Mouse (Mus musculus): ENCODE measurements around the gene Ramp3. TPM values are rescaled to one million over a fixed set of nuclear protein-coding genes. Genes with fewer than 3 reads are reported as not detected.

Ramp3 gene
- polyA plus RNA-seq, 1 experiment from 2014 or later: 9.3 TPM

DNA sequence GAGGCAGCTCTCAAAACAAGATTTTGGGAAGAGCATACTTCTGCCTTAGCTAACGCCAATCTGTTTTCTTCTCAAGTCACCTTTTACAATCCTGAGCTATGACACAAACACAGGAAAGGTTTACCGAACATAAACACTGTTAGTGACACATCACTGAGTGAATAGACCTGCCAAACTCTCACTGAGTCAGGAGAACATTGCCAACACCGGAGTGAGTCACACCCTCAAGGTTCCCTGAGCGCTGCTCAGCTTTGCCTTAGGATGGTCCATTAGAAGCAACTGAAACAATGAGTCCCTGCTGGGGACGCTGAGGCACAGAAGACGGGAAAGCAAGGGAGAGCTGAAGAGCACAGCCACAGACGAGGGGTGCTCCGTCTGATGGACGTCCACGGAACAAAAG is 40.0 kb downstream of the Ramp3 start:
- Histone ChIP-seq H3K9me3 (ENCODE audit: control insufficient read depth, low read length) (no peaks in the 10 kb centered on the region), H3K36me3 (ENCODE audit: control insufficient read depth, insufficient read depth, low read length) (no peaks in the 10 kb centered on the region), H3K9ac (ENCODE audit: low read length) (no peak overlapping the region), H3K4me2 (ENCODE audit: low read depth) (no peak overlapping the region), H3K27me3 (ENCODE audit: control insufficient read depth, insufficient read depth, low read length) (no peaks in the 10 kb centered on the region), H3K4me3 (ENCODE audit: low read depth, low read length) (no peak overlapping the region), H3K4me1 (ENCODE audit: control insufficient read depth, insufficient read depth, low read length) (no peaks in the 10 kb centered on the region), H3K27ac (ENCODE audit: low read depth, low read length) (no peak overlapping the region)
- DNase-seq (ENCODE audit: low spot score) (no peak), ATAC-seq (ENCODE audit: insufficient read depth, low FRiP score, low TSS enrichment) (no peak)
- 79% methylated on average over 10 of the region's 10 CpGs for WGBS

DNA sequence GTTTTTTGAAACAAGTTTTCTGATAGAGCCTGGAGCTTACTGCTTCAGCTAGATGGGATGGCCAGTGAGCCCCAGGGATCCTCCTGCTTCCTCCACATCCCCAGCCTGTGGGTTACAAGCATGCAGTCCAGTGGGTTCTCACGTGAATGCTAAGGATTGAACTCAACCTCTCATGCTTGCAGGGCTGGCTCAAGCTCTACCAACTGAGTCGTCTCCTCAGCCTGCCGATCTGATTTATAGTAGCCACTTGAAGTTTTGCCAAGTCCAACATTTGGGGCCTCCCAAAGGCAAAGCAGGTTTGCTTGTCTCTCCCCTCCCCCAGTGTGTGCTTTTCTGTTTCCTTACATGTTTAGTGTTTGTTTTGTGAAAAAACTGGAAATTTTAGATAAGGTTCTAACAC is 43.9 kb downstream of the Ramp3 start:
- DNase-seq (ENCODE audit: low spot score) (no peak), ATAC-seq (ENCODE audit: insufficient read depth, low FRiP score, low TSS enrichment) (no peak)
- Histone ChIP-seq H3K9ac (ENCODE audit: low read length) (no peak overlapping the region), H3K9me3 (ENCODE audit: control insufficient read depth, low read length) (no peaks in the 10 kb centered on the region), H3K4me2 (ENCODE audit: low read depth) (no peak overlapping the region), H3K4me3 (ENCODE audit: low read depth, low read length) (no peak overlapping the region), H3K4me1 (ENCODE audit: control insufficient read depth, insufficient read depth, low read length) (no peaks in the 10 kb centered on the region), H3K27me3 (ENCODE audit: control insufficient read depth, insufficient read depth, low read length) (no peaks in the 10 kb centered on the region), H3K36me3 (ENCODE audit: control insufficient read depth, insufficient read depth, low read length) (no peaks in the 10 kb centered on the region), H3K27ac (ENCODE audit: low read depth, low read length) (no peak overlapping the region)
- 70% methylated on average over 3 of the region's 3 CpGs for WGBS

DNA sequence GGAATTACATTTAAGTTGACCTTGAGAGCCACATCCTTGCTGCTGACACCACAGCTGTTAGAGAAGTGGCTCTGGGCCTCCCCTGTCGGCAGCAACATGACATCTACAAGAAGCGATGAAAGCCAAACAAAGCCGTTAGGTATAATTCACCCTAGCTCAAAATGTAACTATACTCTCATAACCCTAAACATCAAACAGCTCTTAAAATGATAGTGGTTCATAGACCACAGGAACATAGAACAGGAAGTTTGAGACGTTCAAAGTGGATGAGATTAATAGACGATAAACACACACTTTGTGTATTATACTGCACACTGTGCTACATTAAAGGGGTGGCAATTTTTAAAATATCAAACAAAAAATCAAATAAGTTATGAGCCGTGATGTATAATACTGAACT is 46.5 kb downstream of the Ramp3 start:
- Histone ChIP-seq H3K27ac (ENCODE audit: low read depth, low read length) (no peak overlapping the region), H3K4me3 (ENCODE audit: low read depth, low read length) (no peak overlapping the region), H3K9ac (ENCODE audit: low read length) (no peak overlapping the region), H3K36me3 (ENCODE audit: control insufficient read depth, insufficient read depth, low read length) (no peaks in the 10 kb centered on the region), H3K4me1 (ENCODE audit: control insufficient read depth, insufficient read depth, low read length) (no peaks in the 10 kb centered on the region), H3K27me3 (ENCODE audit: control insufficient read depth, insufficient read depth, low read length) (no peaks in the 10 kb centered on the region), H3K9me3 (ENCODE audit: control insufficient read depth, low read length) (no peaks in the 10 kb centered on the region), H3K4me2 (ENCODE audit: low read depth) (no peak overlapping the region)
- ATAC-seq (ENCODE audit: insufficient read depth, low FRiP score, low TSS enrichment) (no peak), DNase-seq (ENCODE audit: low spot score) (no peak)
- 89% methylated on average over 6 of the region's 6 CpGs for WGBS

DNA sequence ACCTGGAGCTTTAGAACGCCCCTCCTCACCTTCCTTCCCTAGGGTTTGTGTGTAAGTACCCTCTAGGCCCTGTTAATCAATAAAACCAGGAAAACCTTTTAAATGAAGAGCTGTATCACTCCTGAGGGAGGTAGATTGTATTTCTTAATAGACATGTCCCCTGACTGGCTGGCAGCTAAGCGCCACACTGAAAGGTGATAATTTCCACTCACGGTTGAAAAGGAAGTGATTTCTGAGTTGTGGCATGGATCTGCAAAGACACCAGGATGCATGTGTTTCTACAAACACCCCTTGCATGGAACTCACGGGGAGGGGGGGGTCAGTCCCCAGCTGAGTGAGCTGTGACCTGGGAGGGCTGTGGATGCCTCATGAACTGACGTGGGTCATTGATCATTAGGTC is 47.2 kb downstream of the Ramp3 start:
- H3K36me3 ChIP-seq (ENCODE audit: control insufficient read depth, insufficient read depth, low read length): no peaks in the 10 kb centered on the region
- H3K4me2 ChIP-seq (ENCODE audit: low read depth): no peak overlapping the region
- H3K9ac ChIP-seq (ENCODE audit: low read length): no peak overlapping the region
- no peaks in the 10 kb centered on the region for H3K9me3 ChIP-seq (ENCODE audit: control insufficient read depth, low read length)
- DNase-seq (ENCODE audit: low spot score) (no peak), ATAC-seq (ENCODE audit: insufficient read depth, low FRiP score, low TSS enrichment) (no peak)
- 75% methylated on average over 5 of the region's 5 CpGs for WGBS
- no peaks in the 10 kb centered on the region for H3K27me3 ChIP-seq (ENCODE audit: control insufficient read depth, insufficient read depth, low read length)
- no peaks in the 10 kb centered on the region for H3K4me1 ChIP-seq (ENCODE audit: control insufficient read depth, insufficient read depth, low read length)
- H3K27ac ChIP-seq (ENCODE audit: low read depth, low read length): no peak overlapping the region
- H3K4me3 ChIP-seq (ENCODE audit: low read depth, low read length): no peak overlapping the region

DNA sequence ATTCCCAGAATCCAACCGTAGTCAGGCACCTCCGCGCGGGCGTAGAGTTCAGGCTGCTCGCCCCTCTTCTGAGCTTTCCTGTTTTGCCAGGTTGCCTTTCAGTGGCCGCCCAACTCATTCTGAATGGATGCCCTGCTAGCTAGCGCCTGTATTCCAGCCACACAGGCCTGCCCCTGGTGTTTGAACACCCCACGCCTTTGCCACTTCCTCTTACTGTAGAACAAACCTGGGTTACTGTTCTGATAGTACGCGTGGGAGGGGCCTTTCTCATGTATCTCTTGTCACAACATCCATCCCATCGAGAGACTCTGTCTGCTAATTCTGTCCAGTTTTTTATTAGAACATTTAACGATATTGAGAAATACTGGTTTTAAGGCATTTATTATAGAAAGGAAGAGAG is 48.5 kb downstream of the Ramp3 start:
- WGBS: 95% methylated on average over 13 of the region's 13 CpGs
- H3K4me2 ChIP-seq (ENCODE audit: low read depth): no peak overlapping the region
- no peak overlapping the region for H3K9ac ChIP-seq (ENCODE audit: low read length)
- H3K4me3 ChIP-seq (ENCODE audit: low read depth, low read length): no peak overlapping the region
- no peaks in the 10 kb centered on the region for H3K36me3 ChIP-seq (ENCODE audit: control insufficient read depth, insufficient read depth, low read length)
- no peaks in the 10 kb centered on the region for H3K4me1 ChIP-seq (ENCODE audit: control insufficient read depth, insufficient read depth, low read length)
- DNase-seq (ENCODE audit: low spot score) (no peak), ATAC-seq (ENCODE audit: insufficient read depth, low FRiP score, low TSS enrichment) (no peak)
- no peaks in the 10 kb centered on the region for H3K27me3 ChIP-seq (ENCODE audit: control insufficient read depth, insufficient read depth, low read length)
- no peaks in the 10 kb centered on the region for H3K9me3 ChIP-seq (ENCODE audit: control insufficient read depth, low read length)
- no peak overlapping the region for H3K27ac ChIP-seq (ENCODE audit: low read depth, low read length)

DNA sequence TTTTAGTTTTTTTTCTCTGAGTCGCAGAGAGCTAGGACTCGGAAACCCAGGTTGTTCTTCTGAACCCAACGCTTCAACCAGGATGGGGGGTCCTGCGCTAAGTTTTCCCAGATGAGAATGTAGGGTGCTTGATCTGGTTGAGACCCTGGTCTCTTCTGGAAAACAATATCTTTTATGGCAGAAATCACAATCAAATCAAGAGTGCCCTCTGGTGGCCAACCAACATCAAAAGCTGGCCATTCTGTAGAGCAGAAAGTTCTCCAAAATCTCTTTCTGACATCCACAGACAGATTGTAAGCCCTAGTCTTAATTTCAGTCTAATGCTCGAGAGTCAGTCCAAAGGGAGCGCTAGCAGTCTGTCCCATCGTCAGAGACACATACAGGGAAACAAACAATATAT is 50.1 kb downstream of the Ramp3 start:
- Histone ChIP-seq H3K36me3 (ENCODE audit: control insufficient read depth, insufficient read depth, low read length) (no peaks in the 10 kb centered on the region), H3K27ac (ENCODE audit: low read depth, low read length) (no peak overlapping the region), H3K9ac (ENCODE audit: low read length) (no peak overlapping the region), H3K27me3 (ENCODE audit: control insufficient read depth, insufficient read depth, low read length) (no peaks in the 10 kb centered on the region), H3K4me2 (ENCODE audit: low read depth) (no peak overlapping the region), H3K4me1 (ENCODE audit: control insufficient read depth, insufficient read depth, low read length) (no peaks in the 10 kb centered on the region), H3K4me3 (ENCODE audit: low read depth, low read length) (no peak overlapping the region), H3K9me3 (ENCODE audit: control insufficient read depth, low read length) (no peaks in the 10 kb centered on the region)
- no peak for DNase-seq (ENCODE audit: low spot score)
- ATAC-seq (ENCODE audit: insufficient read depth, low FRiP score, low TSS enrichment): no peak
- WGBS: 98% methylated on average over 7 of the region's 7 CpGs

DNA sequence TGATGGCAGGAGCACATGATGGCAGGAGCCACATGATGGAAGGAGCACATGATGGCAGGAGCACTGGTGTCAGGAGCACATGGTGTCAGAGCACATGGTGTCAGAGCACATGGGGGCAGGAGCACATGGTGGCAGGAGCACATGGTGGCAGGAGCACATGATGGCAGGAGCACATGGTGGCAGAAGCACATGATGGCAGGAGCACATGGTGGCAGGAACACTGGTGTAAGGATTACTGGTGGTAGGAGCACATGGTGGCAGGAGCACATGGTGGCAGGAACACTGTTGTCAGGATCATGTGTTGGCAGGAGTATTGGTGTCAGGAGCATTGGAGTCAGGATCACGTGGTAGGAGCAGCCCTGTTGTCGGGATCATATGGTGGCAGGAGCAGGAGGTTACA is 52.1 kb downstream of the Ramp3 start:
- no peak overlapping the region for H3K9ac ChIP-seq (ENCODE audit: low read length)
- ATAC-seq (ENCODE audit: insufficient read depth, low FRiP score, low TSS enrichment) (no peak), DNase-seq (ENCODE audit: low spot score) (no peak)
- no peaks in the 10 kb centered on the region for H3K36me3 ChIP-seq (ENCODE audit: control insufficient read depth, insufficient read depth, low read length)
- no peaks in the 10 kb centered on the region for H3K27me3 ChIP-seq (ENCODE audit: control insufficient read depth, insufficient read depth, low read length)
- no peaks in the 10 kb centered on the region for H3K9me3 ChIP-seq (ENCODE audit: control insufficient read depth, low read length)
- no peak overlapping the region for H3K4me3 ChIP-seq (ENCODE audit: low read depth, low read length)
- WGBS: 86% methylated on average over 2 of the region's 2 CpGs
- no peak overlapping the region for H3K27ac ChIP-seq (ENCODE audit: low read depth, low read length)
- H3K4me2 ChIP-seq (ENCODE audit: low read depth): no peak overlapping the region
- no peaks in the 10 kb centered on the region for H3K4me1 ChIP-seq (ENCODE audit: control insufficient read depth, insufficient read depth, low read length)

DNA sequence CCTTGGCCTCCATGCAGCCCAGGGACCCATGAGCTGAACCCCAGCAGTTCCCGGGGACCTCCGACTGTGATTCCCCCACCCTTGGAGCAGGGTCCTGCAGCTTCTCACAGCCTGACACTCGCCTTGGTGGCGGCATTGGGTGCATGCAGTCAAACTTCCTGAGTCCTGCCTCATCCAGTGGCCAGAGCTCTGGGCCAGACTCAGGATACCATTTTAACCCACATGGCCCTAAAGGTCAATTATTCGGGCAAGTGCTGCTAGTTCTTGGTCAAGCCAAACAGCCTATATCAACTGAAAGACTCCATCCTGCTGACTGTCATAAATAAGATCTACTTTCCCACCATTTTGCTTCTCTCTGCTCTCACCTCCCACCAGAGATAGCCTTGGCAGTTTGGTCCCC is 62.4 kb downstream of the Ramp3 start:
- H3K36me3 ChIP-seq (ENCODE audit: control insufficient read depth, insufficient read depth, low read length): no peaks in the 10 kb centered on the region
- ATAC-seq (ENCODE audit: insufficient read depth, low FRiP score, low TSS enrichment): no peak
- WGBS: 88% methylated on average over 5 of the region's 5 CpGs

DNA sequence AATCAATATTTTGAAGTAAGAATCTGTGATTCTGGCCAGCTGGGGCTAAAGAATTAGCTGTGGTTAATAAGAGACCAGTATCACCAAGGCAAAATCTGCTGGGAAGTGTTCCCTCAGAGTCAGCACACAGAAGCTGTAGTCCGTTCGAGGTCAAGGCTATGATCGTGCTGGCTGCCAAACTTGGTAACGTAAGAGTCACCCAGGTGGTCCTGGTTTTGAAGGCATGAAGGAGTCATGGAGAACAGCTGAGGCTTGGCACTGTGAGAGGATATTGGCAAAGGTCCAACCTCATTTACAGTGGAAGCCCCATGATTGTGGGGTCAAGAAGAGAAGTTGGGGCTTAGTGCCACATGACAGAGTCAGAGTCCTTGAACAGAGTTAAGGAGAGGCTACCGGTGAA is 68.6 kb downstream of the Ramp3 start:
- DNase-seq (ENCODE audit: low spot score) (no peak), ATAC-seq (ENCODE audit: insufficient read depth, low FRiP score, low TSS enrichment) (no peak)
- no peak overlapping the region for H3K27ac ChIP-seq (ENCODE audit: low read depth, low read length)
- 95% methylated on average over 5 of the region's 5 CpGs for WGBS
- no peaks in the 10 kb centered on the region for H3K4me1 ChIP-seq (ENCODE audit: control insufficient read depth, insufficient read depth, low read length)
- no peaks in the 10 kb centered on the region for H3K27me3 ChIP-seq (ENCODE audit: control insufficient read depth, insufficient read depth, low read length)
- H3K9me3 ChIP-seq (ENCODE audit: control insufficient read depth, low read length): no peaks in the 10 kb centered on the region
- no peaks in the 10 kb centered on the region for H3K36me3 ChIP-seq (ENCODE audit: control insufficient read depth, insufficient read depth, low read length)
- H3K4me2 ChIP-seq (ENCODE audit: low read depth): no peak overlapping the region
- no peak overlapping the region for H3K4me3 ChIP-seq (ENCODE audit: low read depth, low read length)
- H3K9ac ChIP-seq (ENCODE audit: low read length): no peak overlapping the region

More for the DNA sequence above, 62.4 kb downstream of the Ramp3 start:
- Histone ChIP-seq H3K9ac (ENCODE audit: low read length) (no peak overlapping the region), H3K27me3 (ENCODE audit: control insufficient read depth, insufficient read depth, low read length) (no peaks in the 10 kb centered on the region), H3K4me1 (ENCODE audit: control insufficient read depth, insufficient read depth, low read length) (no peaks in the 10 kb centered on the region), H3K4me2 (ENCODE audit: low read depth) (no peak overlapping the region), H3K4me3 (ENCODE audit: low read depth, low read length) (no peak overlapping the region), H3K27ac (ENCODE audit: low read depth, low read length) (no peak overlapping the region), H3K9me3 (ENCODE audit: control insufficient read depth, low read length) (no peaks in the 10 kb centered on the region)
- DNase-seq (ENCODE audit: low spot score): no peak

Data from neural tube, embryonic 11.5 days (tissue).